Mouse (Mus musculus): ENCODE results near the gene Atp5h.

DNA sequence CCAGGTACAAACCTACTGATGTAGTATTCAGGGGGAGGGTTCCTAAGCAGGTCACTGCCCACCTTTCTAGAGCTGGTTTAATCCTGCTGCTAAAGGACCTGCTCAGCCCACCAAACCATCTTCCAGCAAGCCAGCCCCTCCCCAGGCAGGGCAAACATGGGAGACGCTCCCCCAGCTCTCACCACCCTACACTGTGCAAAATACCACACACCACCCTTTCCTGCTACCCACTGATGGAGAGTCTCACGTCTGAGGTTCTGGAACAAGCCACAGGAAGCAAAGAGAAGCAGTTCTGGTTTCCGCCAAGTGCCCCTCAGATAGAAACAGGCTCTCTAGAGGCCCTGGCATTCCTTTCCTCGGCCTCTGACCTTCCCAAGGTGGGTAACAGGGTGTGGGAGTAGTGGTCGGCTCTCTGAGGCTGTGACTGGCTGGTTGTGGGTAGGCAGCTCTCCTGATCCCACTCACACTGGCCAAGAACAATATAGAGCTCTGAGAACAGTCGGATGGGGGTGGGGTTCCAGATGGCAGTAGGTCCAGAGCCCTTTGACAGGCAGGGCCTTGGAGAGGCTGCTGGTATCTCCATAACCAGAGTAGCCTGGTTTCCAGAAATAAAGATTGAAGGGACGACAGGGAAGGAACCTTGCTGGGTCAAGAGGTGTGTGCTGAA, 53.6 kb downstream of the Atp5h start:
- TF ChIP-seq CTCF (IDR thresholded peaks at IDR 0.05; ENCODE audit: extremely low read depth, insufficient read length, insufficient replicate concordance, low read depth, low read length) (no peak), POLR2A (IDR thresholded peaks at IDR 0.05; ENCODE audit: low read depth, low read length) (no peak)

Data from small intestine, adult 2 months (tissue).